Mouse (Mus musculus) forebrain, embryonic 12.5 days (tissue): Measurements from ENCODE around the gene Phf14. TPM values are rescaled to one million over a fixed set of nuclear protein-coding genes. Genes with fewer than 3 reads are reported as not detected.

ENCODE experiments used
- ATAC-seq: fragments of 200-750 bp; cut with Nextera tagmentation; 2 replicates; pipeline ENCODE4 v1.8.0; 2017; ENCODE audit warnings: moderate TSS enrichment; ENCODE audit not compliant: low FRiP score
- H3K27ac ChIP-seq: fragments of 300-500 bp; sonication (generic); 2 replicates; pipeline ENCODE4 v1.5.1; 2016; ENCODE audit warnings: mild to moderate bottlenecking
- H3K27me3 ChIP-seq: fragments of 300-500 bp; sonication (generic); 2 replicates; pipeline ENCODE4 v1.6.1; 2016; ENCODE audit warnings: mild to moderate bottlenecking
- H3K36me3 ChIP-seq: fragments of 300-500 bp; sonication (generic); replicated peaks from 2 replicates; pipeline ENCODE4 v1.6.1; 2016; ENCODE audit warnings: mild to moderate bottlenecking
- H3K4me1 ChIP-seq: fragments of 300-500 bp; sonication (generic); 2 replicates; pipeline ENCODE4 v1.6.1; 2016
- H3K4me2 ChIP-seq: fragments of 300-500 bp; sonication (generic); 2 replicates; pipeline ENCODE4 v1.6.1; 2016; ENCODE audit warnings: mild to moderate bottlenecking, moderate library complexity
- H3K4me3 ChIP-seq: fragments of 300-500 bp; sonication (generic); replicated peaks from 2 replicates; pipeline ENCODE4 v1.5.1; 2016; ENCODE audit warnings: mild to moderate bottlenecking
- H3K9ac ChIP-seq: fragments of 300-500 bp; sonication (generic); 2 replicates; pipeline ENCODE4 v1.6.1; 2016; ENCODE audit warnings: mild to moderate bottlenecking
- H3K9me3 ChIP-seq: fragments of 300-500 bp; sonication (generic); 2 replicates; pipeline ENCODE4 v1.6.1; 2016
- WGBS: fragments of 180-500 bp; shearing (Covaris S2); methylation state at CpG from one replicate; pipeline ENCODE4 v1.1.7; 2016; 5-methylcytosine and 5-hydroxymethylcytosine counted together
- polyA plus RNA-seq: library from polyadenylated mRNA; unstranded; fragments of >200 nt; fragmentation: Nextera tagmentation; extraction: Ambion mirVana; gene quantifications from 2 replicates; pipeline ENCODE4 v1.2.1, GENCODE M21; 2016

The Phf14 gene
- polyA plus RNA-seq, 1 experiment from 2014 or later, result 127 TPM

GRCm38 (mm10) chr6:12023395-12023794, 115.8 kb downstream of the Phf14 start:
- H3K9ac ChIP-seq, result no peak overlapping the region
- H3K4me2 ChIP-seq, result no peak overlapping the region
- no peak overlapping the region for H3K27ac ChIP-seq
- no peak overlapping the region for H3K4me3 ChIP-seq
- ATAC-seq, result no peak
- H3K4me1 ChIP-seq, result no peaks in the 10 kb centered on the region
- H3K9me3 ChIP-seq, result no peaks in the 10 kb centered on the region
- WGBS, result 97% methylated on average over 2 of the region's 2 CpGs
- H3K36me3 ChIP-seq, result peaks cover 14% of the 10 kb centered on the region; the same call in 1 of the 2 replicates
- no peaks in the 10 kb centered on the region for H3K27me3 ChIP-seq

GRCm38 (mm10) chr6:12026804-12027537, 119.4 kb downstream of the Phf14 start:
- H3K4me1 ChIP-seq, result no peaks in the 10 kb centered on the region
- H3K4me2 ChIP-seq, result no peak overlapping the region
- no peak for ATAC-seq
- no peaks in the 10 kb centered on the region for H3K27me3 ChIP-seq
- no peak overlapping the region for H3K9ac ChIP-seq
- no peaks in the 10 kb centered on the region for H3K9me3 ChIP-seq
- 82% methylated on average over 2 of the region's 2 CpGs for WGBS
- H3K36me3 ChIP-seq, result no peaks in the 10 kb centered on the region; the same call in 1 of the 2 replicates
- no peak overlapping the region for H3K27ac ChIP-seq
- H3K4me3 ChIP-seq, result no peak overlapping the region

GRCm38 (mm10) chr6:12034561-12034960, 127.0 kb downstream of the Phf14 start:
- H3K27ac ChIP-seq, result no peak overlapping the region
- H3K4me2 ChIP-seq, result no peak overlapping the region
- H3K4me1 ChIP-seq, result no peaks in the 10 kb centered on the region
- 71% methylated on average over 4 of the region's 4 CpGs for WGBS
- H3K9me3 ChIP-seq, result no peaks in the 10 kb centered on the region
- H3K36me3 ChIP-seq, result no peaks in the 10 kb centered on the region; the same call in 1 of the 2 replicates
- no peak overlapping the region for H3K4me3 ChIP-seq
- no peaks in the 10 kb centered on the region for H3K27me3 ChIP-seq
- no peak for ATAC-seq
- no peak overlapping the region for H3K9ac ChIP-seq

GRCm38 (mm10) chr6:12038268-12038667, 130.7 kb downstream of the Phf14 start:
- H3K27me3 ChIP-seq, result no peaks in the 10 kb centered on the region
- no peaks in the 10 kb centered on the region for H3K36me3 ChIP-seq
- no peak overlapping the region for H3K4me2 ChIP-seq
- WGBS, result 78% methylated on average over 7 of the region's 7 CpGs
- no peaks in the 10 kb centered on the region for H3K9me3 ChIP-seq
- no peak overlapping the region for H3K9ac ChIP-seq
- no peak for ATAC-seq
- no peaks in the 10 kb centered on the region for H3K4me1 ChIP-seq
- H3K27ac ChIP-seq, result no peak overlapping the region
- no peak overlapping the region for H3K4me3 ChIP-seq

- Histone ChIP-seq H3K27ac (no peak overlapping the region), H3K4me3 (no peak overlapping the region), H3K9me3 (no peaks in the 10 kb centered on the region), H3K27me3 (no peaks in the 10 kb centered on the region), H3K4me2 (no peak overlapping the region), H3K36me3 (0 out of 2 replicates have a peak, but pooled peaks cover 6% of the 10 kb centered on the region), H3K4me1 (no peaks in the 10 kb centered on the region), H3K9ac (no peak overlapping the region)
- 0 out of 2 replicates have a peak, but pooled peaks have one; percentile 36 for ATAC-seq
- 84% methylated on average over 2 of the region's 2 CpGs for WGBS
Measured at GRCm38 (mm10) chr6:12052884-12053283, 145.3 kb downstream of the Phf14 start.

- Histone ChIP-seq H3K9ac (no peak overlapping the region), H3K27ac (no peak overlapping the region), H3K4me1 (no peaks in the 10 kb centered on the region), H3K4me3 (no peak overlapping the region), H3K4me2 (no peak overlapping the region), H3K36me3 (0 out of 2 replicates have a peak, but pooled peaks cover 4% of the 10 kb centered on the region), H3K9me3 (no peaks in the 10 kb centered on the region), H3K27me3 (no peaks in the 10 kb centered on the region)
- 79% methylated on average over 3 of the region's 3 CpGs for WGBS
- ATAC-seq, result 0 out of 2 replicates have a peak, but pooled peaks have one; percentile 44
Measured at GRCm38 (mm10) chr6:12054149-12054548, 146.5 kb downstream of the Phf14 start.

- H3K4me1 ChIP-seq, result no peaks in the 10 kb centered on the region
- H3K27me3 ChIP-seq, result no peaks in the 10 kb centered on the region
- H3K4me3 ChIP-seq, result no peak overlapping the region
- H3K4me2 ChIP-seq, result no peak overlapping the region
- H3K9me3 ChIP-seq, result no peaks in the 10 kb centered on the region
- no peak for ATAC-seq
- no peak overlapping the region for H3K27ac ChIP-seq
- 0 out of 2 replicates have a peak, but pooled peaks cover 11% of the 10 kb centered on the region for H3K36me3 ChIP-seq
- H3K9ac ChIP-seq, result no peak overlapping the region
- 83% methylated on average over 5 of the region's 5 CpGs for WGBS
Measured at GRCm38 (mm10) chr6:12058717-12059116, 151.1 kb downstream of the Phf14 start.

GRCm38 (mm10) chr6:12059971-12060370, 152.4 kb downstream of the Phf14 start:
- no peaks in the 10 kb centered on the region for H3K4me1 ChIP-seq
- H3K36me3 ChIP-seq, result peaks cover 13% of the 10 kb centered on the region; the same call in 1 of the 2 replicates
- WGBS, result 91% methylated on average over 7 of the region's 7 CpGs
- no peaks in the 10 kb centered on the region for H3K27me3 ChIP-seq
- no peak for ATAC-seq
- H3K27ac ChIP-seq, result no peak overlapping the region
- H3K9ac ChIP-seq, result no peak overlapping the region
- H3K4me2 ChIP-seq, result no peak overlapping the region
- H3K4me3 ChIP-seq, result no peak overlapping the region
- H3K9me3 ChIP-seq, result no peaks in the 10 kb centered on the region

GRCm38 (mm10) chr6:12060452-12061140, 153.0 kb downstream of the Phf14 start:
- Histone ChIP-seq H3K9me3 (no peaks in the 10 kb centered on the region), H3K4me1 (no peaks in the 10 kb centered on the region), H3K27me3 (no peaks in the 10 kb centered on the region), H3K4me3 (no peak overlapping the region), H3K4me2 (no peak overlapping the region), H3K36me3 (peaks cover 10% of the 10 kb centered on the region; the same call in 1 of the 2 replicates), H3K27ac (no peak overlapping the region), H3K9ac (no peak overlapping the region)
- ATAC-seq, result no peak
- WGBS, result 92% methylated on average over 9 of the region's 9 CpGs

GRCm38 (mm10) chr6:12067956-12068355, 160.3 kb downstream of the Phf14 start:
- Histone ChIP-seq H3K9ac (no peak overlapping the region), H3K9me3 (no peaks in the 10 kb centered on the region), H3K27ac (no peak overlapping the region), H3K4me1 (no peaks in the 10 kb centered on the region), H3K4me2 (no peak overlapping the region), H3K36me3 (peaks cover 3% of the 10 kb centered on the region; the same call in 1 of the 2 replicates), H3K27me3 (no peaks in the 10 kb centered on the region), H3K4me3 (no peak overlapping the region)
- 81% methylated on average over 4 of the region's 4 CpGs for WGBS
- ATAC-seq, result no peak

GRCm38 (mm10) chr6:12069357-12069756, 161.7 kb downstream of the Phf14 start:
- WGBS, result 91% methylated on average over 2 of the region's 2 CpGs
- H3K9me3 ChIP-seq, result no peaks in the 10 kb centered on the region
- 0 out of 2 replicates have a peak, but pooled peaks cover under 1% of the 10 kb centered on the region for H3K36me3 ChIP-seq
- H3K9ac ChIP-seq, result no peak overlapping the region
- no peaks in the 10 kb centered on the region for H3K4me1 ChIP-seq
- no peak overlapping the region for H3K4me3 ChIP-seq
- no peak for ATAC-seq
- no peak overlapping the region for H3K27ac ChIP-seq
- H3K27me3 ChIP-seq, result no peaks in the 10 kb centered on the region
- no peak overlapping the region for H3K4me2 ChIP-seq

- Histone ChIP-seq H3K9me3 (no peaks in the 10 kb centered on the region), H3K4me2 (no peak overlapping the region), H3K4me3 (no peak overlapping the region), H3K9ac (no peak overlapping the region), H3K36me3 (no peaks in the 10 kb centered on the region), H3K4me1 (no peaks in the 10 kb centered on the region; the same call in 1 of the 2 replicates), H3K27ac (no peak overlapping the region), H3K27me3 (no peaks in the 10 kb centered on the region)
- no peak for ATAC-seq
- 69% methylated on average over 5 of the region's 5 CpGs for WGBS
Measured at GRCm38 (mm10) chr6:12074599-12074998, 167.0 kb downstream of the Phf14 start.
